Mouse (Mus musculus) midbrain, embryonic 16.5 days (tissue): Measurements from ENCODE around the gene Dhx58. TPM values are rescaled to one million over a fixed set of nuclear protein-coding genes. Genes with fewer than 3 reads are reported as not detected.

Experiments
- ATAC-seq: fragments of 200-750 bp; cut with Nextera tagmentation; 2 replicates; pipeline ENCODE4 v1.8.0; 2017; ENCODE audit warnings: moderate TSS enrichment
- H3K27ac ChIP-seq: fragments of 300-500 bp; sonication (generic); 2 replicates; pipeline ENCODE4 v1.5.1; 2014; ENCODE audit warnings: mild to moderate bottlenecking, low read length, mixed read lengths
- H3K27me3 ChIP-seq: fragments of 300-500 bp; sonication (generic); 2 replicates; pipeline ENCODE4 v1.6.1; 2014; ENCODE audit warnings: low read depth, low read length, mixed read lengths; ENCODE audit not compliant: control insufficient read depth, insufficient read depth
- H3K36me3 ChIP-seq: fragments of 300-500 bp; sonication (generic); 2 replicates; pipeline ENCODE4 v1.6.1; 2014; ENCODE audit warnings: mild to moderate bottlenecking, low read length, moderate library complexity, mixed read lengths; ENCODE audit not compliant: control insufficient read depth, insufficient read depth
- H3K4me1 ChIP-seq: fragments of 300-500 bp; sonication (generic); 2 replicates; pipeline ENCODE4 v1.6.1; 2014; ENCODE audit warnings: mild to moderate bottlenecking, low read length, mixed read lengths; ENCODE audit not compliant: control insufficient read depth, insufficient read depth
- H3K4me2 ChIP-seq: fragments of 300-500 bp; sonication (generic); 2 replicates; pipeline ENCODE4 v1.6.1; 2014; ENCODE audit warnings: mild to moderate bottlenecking, low read length, mixed read lengths
- H3K4me3 ChIP-seq: fragments of 300-500 bp; sonication (generic); 2 replicates; pipeline ENCODE4 v1.5.1; 2014; ENCODE audit warnings: low read depth, mild to moderate bottlenecking, low read length, moderate library complexity, mixed read lengths
- H3K9ac ChIP-seq: fragments of 300-500 bp; sonication (generic); 2 replicates; pipeline ENCODE4 v1.6.1; 2014; ENCODE audit warnings: low read depth, low read length, mixed read lengths
- H3K9me3 ChIP-seq: fragments of 300-500 bp; sonication (generic); replicated peaks from 2 replicates; pipeline ENCODE4 v1.6.1; 2014; ENCODE audit warnings: mild to moderate bottlenecking, low read length, mixed read lengths; ENCODE audit not compliant: control insufficient read depth, poor library complexity, severe bottlenecking
- WGBS: fragments of 180-500 bp; shearing (Covaris S2); extraction: QIAGEN DNeasy Blood & Tissue Kit; methylation state at CpG from one replicate; pipeline ENCODE4 v1.1.7; 2014; 5-methylcytosine and 5-hydroxymethylcytosine counted together
- polyA plus RNA-seq: library from polyadenylated mRNA; unstranded; fragments of >200 nt; fragmentation: Nextera tagmentation; extraction: Ambion mirVana; gene quantifications from 2 replicates; pipeline ENCODE4 v1.2.1, GENCODE M21; 2015

Gene Dhx58
- polyA plus RNA-seq, 1 experiment from 2014 or later, result 2.8 TPM

- Histone ChIP-seq H3K4me3 (no peak overlapping the region), H3K36me3 (peaks cover 21% of the 10 kb centered on the region), H3K9me3 (no peaks in the 10 kb centered on the region), H3K4me2 (no peak overlapping the region), H3K27ac (no peak overlapping the region), H3K9ac (no peak overlapping the region), H3K4me1 (peaks cover 3% of the 10 kb centered on the region; the same call in 1 of the 2 replicates), H3K27me3 (no peaks in the 10 kb centered on the region; the same call in 1 of the 2 replicates)
- no peak for ATAC-seq
- 95% methylated on average over 4 of the region's 4 CpGs for WGBS
Measured at GRCm38 (mm10) chr11:100718866-100719265, 14.8 kb upstream of the Dhx58 start.

- WGBS, result 86% methylated on average over 7 of the region's 7 CpGs
- Histone ChIP-seq H3K4me1 (peaks cover 7% of the 10 kb centered on the region; the same call in 1 of the 2 replicates), H3K36me3 (peaks cover 21% of the 10 kb centered on the region), H3K4me2 (no peak overlapping the region), H3K9me3 (no peaks in the 10 kb centered on the region), H3K4me3 (no peak overlapping the region), H3K27me3 (no peaks in the 10 kb centered on the region; the same call in 1 of the 2 replicates), H3K9ac (no peak overlapping the region), H3K27ac (no peak overlapping the region)
- no peak for ATAC-seq
Measured at GRCm38 (mm10) chr11:100718462-100718861, 14.4 kb upstream of the Dhx58 start.

GRCm38 (mm10) chr11:100716649-100717048, 12.6 kb upstream of the Dhx58 start:
- H3K4me2 ChIP-seq, result no peak overlapping the region
- H3K9ac ChIP-seq, result no peak overlapping the region
- 92% methylated on average over 3 of the region's 3 CpGs for WGBS
- no peak for ATAC-seq
- H3K9me3 ChIP-seq, result no peaks in the 10 kb centered on the region
- no peak overlapping the region for H3K27ac ChIP-seq
- H3K4me3 ChIP-seq, result no peak overlapping the region
- H3K36me3 ChIP-seq, result peaks cover 21% of the 10 kb centered on the region
- H3K27me3 ChIP-seq, result no peaks in the 10 kb centered on the region; the same call in 1 of the 2 replicates
- H3K4me1 ChIP-seq, result peaks cover 14% of the 10 kb centered on the region

DNA sequence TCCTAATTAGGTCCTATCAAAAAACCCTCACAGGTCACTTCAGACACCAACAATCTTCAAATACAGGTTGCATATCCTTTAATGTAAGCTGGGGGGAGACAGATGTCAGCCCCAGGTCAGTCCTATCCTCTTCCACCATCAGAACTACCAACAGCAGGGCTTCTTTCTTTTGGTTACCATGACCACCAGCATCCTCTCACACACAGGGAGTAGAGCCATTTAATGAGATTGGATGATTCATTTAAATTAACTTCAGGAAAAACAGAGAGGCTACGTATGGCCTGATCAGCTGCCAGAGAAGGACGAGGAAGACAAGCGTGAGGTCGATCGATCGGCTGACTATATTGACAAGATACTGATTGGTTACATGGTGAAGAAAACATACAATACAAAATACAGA, 10.9 kb upstream of the Dhx58 start:
- H3K36me3 ChIP-seq, result peaks cover 21% of the 10 kb centered on the region
- H3K27ac ChIP-seq, result no peak overlapping the region
- no peaks in the 10 kb centered on the region; the same call in 1 of the 2 replicates for H3K27me3 ChIP-seq
- H3K4me1 ChIP-seq, result peaks cover 23% of the 10 kb centered on the region
- H3K4me3 ChIP-seq, result no peak overlapping the region
- no peak overlapping the region for H3K9ac ChIP-seq
- no peak overlapping the region for H3K4me2 ChIP-seq
- H3K9me3 ChIP-seq, result no peaks in the 10 kb centered on the region
- ATAC-seq, result peak; percentile 8; the same call in 1 of the 2 replicates
- WGBS, result 74% methylated on average over 6 of the region's 6 CpGs

DNA sequence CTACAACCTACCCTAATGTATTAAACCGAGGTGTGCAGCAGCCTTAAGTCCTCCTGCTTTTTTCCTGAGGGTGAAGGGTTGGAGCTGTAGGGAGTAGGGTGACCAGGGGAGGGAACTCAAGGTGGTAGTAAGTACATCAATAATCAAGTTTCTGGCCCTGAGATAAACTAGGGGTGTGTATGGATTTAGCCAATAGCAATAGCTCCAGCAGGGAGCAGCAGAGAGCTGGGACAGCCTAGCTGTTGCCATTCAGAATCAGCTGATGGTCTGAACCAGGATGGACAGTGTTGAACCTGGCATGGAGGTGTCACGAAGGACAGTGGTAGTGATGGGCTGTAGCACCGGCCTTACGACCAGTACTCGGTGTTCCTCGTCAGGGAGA, 10.5 kb upstream of the Dhx58 start:
- peak; percentile 8 for ATAC-seq
- WGBS, result 46% methylated on average over 6 of the region's 6 CpGs

DNA sequence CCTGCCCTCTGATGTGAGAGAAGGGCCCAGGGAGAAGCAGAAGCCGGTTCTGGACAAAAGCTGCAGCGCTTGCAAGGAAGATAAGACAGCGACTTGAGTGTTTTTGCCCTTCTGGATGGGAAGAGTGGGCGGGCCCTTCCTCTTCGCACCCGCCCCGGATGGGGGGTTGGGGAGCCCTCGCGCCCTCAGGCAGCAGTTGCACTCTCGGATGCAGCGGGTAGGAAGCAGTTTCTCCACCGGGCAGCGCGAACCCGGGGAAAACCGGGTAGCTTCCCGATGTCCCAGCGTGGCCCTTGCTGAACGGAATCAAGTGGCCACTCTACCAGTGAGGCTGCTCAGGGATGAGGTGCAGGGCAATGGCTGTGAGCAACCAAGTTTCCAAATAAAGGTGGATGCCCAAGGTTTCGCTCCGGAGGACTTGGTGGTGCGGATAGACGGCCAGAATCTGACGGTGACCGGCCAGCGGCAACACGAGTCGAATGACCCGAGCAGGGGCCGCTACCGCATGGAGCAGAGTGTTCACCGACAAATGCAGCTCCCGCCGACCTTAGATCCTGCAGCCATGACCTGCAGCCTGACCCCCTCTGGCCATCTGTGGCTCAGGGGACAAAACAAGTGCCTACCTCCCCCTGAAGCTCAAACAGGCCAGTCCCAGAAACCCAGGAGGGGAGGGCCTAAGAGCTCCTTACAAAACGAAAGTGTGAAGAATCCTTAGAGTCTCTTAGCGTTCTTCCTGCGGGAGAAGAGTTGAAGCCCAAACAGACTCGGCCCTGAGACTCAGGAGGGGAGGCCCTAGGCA, 9.9 kb upstream of the Dhx58 start, which contains the start of gene Hspb9:
TSS of gene Hspb9 (plus strand) at position 116 of the 799 bp plus-strand sequence.
- no peak for ATAC-seq
- no peak within 1 kb of the TSS for H3K27ac ChIP-seq
- H3K4me2 ChIP-seq, result peak within 1 kb of the TSS; percentile 19; the same call in 1 of the 2 replicates
- no peaks in the 10 kb centered on the region for H3K9me3 ChIP-seq
- 11% methylated on average over 38 of the region's 38 CpGs for WGBS
- H3K36me3 ChIP-seq, result peaks cover 22% of the 10 kb centered on the region
- H3K9ac ChIP-seq, result peak within 1 kb of the TSS; percentile 27
- peaks cover 23% of the 10 kb centered on the region for H3K4me1 ChIP-seq
- no peak within 1 kb of the TSS for H3K4me3 ChIP-seq
- no peaks in the 10 kb centered on the region; the same call in 1 of the 2 replicates for H3K27me3 ChIP-seq

More for the DNA sequence above, 10.5 kb upstream of the Dhx58 start:
- H3K36me3 ChIP-seq, result peaks cover 21% of the 10 kb centered on the region
- no peaks in the 10 kb centered on the region for H3K9me3 ChIP-seq
- H3K4me2 ChIP-seq, result 0 out of 2 replicates have a peak overlapping the region, but pooled peaks have one; percentile 19
- H3K27me3 ChIP-seq, result no peaks in the 10 kb centered on the region; the same call in 1 of the 2 replicates
- H3K4me3 ChIP-seq, result no peak overlapping the region
- H3K4me1 ChIP-seq, result peaks cover 23% of the 10 kb centered on the region
- no peak overlapping the region for H3K9ac ChIP-seq
- H3K27ac ChIP-seq, result no peak overlapping the region

DNA sequence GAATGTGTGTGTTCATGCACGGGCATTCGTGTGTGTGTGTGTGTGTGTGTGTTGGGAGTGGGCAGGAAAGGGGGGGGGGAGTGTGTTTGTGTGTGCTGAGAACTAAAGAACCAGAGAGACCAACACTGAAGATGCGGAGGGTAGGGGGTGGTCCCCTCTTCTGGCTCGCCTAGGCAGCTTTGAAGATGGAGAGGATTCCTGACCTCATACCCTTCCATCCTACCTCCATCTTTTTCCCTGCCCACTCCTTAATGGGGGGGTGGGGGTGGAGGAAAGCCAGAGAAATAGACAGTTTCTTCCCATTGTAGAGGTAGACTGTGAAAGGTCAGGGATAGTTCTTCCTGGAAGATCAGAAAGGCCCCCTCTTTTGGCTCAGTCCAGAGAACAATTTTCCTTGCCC, 9.1 kb upstream of the Dhx58 start:
- Histone ChIP-seq H3K9ac (0 out of 2 replicates have a peak overlapping the region, but pooled peaks have one; percentile 27), H3K9me3 (no peaks in the 10 kb centered on the region), H3K27me3 (no peaks in the 10 kb centered on the region; the same call in 1 of the 2 replicates), H3K27ac (no peak overlapping the region), H3K36me3 (peaks cover 23% of the 10 kb centered on the region), H3K4me1 (peaks cover 23% of the 10 kb centered on the region), H3K4me2 (no peak overlapping the region), H3K4me3 (no peak overlapping the region)
- WGBS, result 69% methylated on average over 4 of the region's 4 CpGs
- no peak for ATAC-seq

DNA sequence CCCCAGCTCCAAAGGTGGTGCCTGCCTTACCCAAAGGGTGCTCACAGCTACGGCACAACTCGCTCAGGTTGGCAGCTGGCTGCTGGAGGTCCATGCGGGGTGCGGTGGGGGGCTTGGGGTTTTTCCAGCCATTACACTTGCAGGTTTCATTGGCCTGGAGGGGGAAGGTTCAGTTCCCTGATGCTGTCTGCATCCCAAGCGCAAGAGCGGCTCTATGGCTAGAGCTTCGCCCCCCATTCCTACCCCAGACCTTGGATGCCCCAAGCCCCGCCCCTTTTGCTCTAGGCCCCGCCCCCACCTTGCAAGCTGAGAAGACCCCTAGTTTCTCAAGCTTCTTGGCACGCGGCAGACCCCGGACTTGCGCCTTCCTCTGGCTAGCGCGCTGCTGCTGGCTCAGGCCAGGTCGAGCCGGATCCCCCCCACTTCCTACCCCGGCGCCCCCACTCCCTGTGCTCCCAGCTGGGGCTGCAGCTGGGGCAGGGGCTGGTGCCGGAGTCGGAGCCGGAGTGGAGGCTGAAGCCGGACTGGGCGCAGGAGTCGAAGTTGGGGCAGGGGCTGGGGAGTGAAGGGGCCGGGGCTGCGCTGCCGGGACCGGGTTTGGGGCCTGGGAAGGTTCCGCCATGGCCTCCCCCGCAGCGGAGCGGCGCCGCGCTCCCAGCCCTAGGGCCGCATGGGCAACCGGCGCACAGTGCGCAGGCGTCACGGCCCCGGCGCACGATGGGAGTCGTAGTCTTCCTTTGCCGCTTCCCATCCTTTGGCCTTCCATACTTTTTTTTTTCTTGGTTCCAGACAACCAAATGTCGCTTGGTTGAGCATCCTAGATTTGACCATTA, 7.9 kb upstream of the Dhx58 start, which contains the start of gene Kat2a:
TSS of gene Kat2a (minus strand) at position 683 of the 833 bp plus-strand sequence.
- WGBS, result 2% methylated on average over 37 of the region's 48 CpGs
- peaks cover 17% of the 10 kb centered on the region for H3K36me3 ChIP-seq

More for the DNA sequence above, 7.9 kb upstream of the Dhx58 start, which contains the start of gene Kat2a:
- H3K4me3 ChIP-seq, result peak within 1 kb of the TSS; percentile 75
- peak within 1 kb of the TSS; percentile 73 for H3K27ac ChIP-seq
- no peaks in the 10 kb centered on the region; the same call in 1 of the 2 replicates for H3K27me3 ChIP-seq
- peak within 1 kb of the TSS; percentile 70 for H3K4me2 ChIP-seq
- peaks cover 23% of the 10 kb centered on the region for H3K4me1 ChIP-seq
- no peaks in the 10 kb centered on the region for H3K9me3 ChIP-seq
- peak; percentile 93 for ATAC-seq
- H3K9ac ChIP-seq, result peak within 1 kb of the TSS; percentile 84
